Mouse (Mus musculus) frontal cortex, postnatal 25 days (tissue): ENCODE data around the gene Mthfd1l.

Experiments used
- DNase-seq, 2 experiments: peaks; one replicate each; pipeline ENCODE4 v3.0.0; 2022; ENCODE audit warnings: low spot score in 2 of 2

Gene Mthfd1l

GRCm38 (mm10) chr10:4078979-4079630, 106.2 kb downstream of the Mthfd1l start:
- no peak for DNase-seq

DNA sequence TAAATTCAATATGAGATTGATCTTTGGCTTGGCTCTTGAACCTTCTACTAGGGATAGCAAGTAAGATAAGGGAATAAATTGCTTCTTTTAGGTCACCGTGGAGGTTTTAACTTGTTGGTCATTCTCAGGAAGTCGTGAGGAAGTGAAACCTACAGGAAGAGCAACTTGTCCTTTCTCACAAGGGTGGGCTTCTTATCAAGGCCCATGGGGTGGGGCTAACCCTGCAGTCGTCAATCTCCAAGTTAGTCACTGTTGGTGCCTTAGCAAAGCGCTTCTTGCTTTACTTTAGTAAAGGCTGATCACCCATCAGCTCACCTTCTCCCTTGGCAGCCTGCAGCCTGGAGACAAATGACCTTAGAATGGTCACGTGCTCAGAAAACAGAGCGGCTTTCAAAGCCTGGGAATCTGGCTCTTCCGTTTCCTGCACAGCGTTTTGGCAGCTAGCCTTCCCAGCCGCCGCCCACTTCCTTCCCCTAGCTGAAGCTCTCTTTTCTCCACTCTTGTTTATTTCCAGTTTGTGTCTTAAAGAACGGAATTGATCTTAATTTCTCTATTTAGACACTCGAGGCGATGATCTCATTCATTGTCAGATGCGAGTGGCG, 106.8 kb downstream of the Mthfd1l start:
- peak; percentile 24 to 32 for DNase-seq

DNA sequence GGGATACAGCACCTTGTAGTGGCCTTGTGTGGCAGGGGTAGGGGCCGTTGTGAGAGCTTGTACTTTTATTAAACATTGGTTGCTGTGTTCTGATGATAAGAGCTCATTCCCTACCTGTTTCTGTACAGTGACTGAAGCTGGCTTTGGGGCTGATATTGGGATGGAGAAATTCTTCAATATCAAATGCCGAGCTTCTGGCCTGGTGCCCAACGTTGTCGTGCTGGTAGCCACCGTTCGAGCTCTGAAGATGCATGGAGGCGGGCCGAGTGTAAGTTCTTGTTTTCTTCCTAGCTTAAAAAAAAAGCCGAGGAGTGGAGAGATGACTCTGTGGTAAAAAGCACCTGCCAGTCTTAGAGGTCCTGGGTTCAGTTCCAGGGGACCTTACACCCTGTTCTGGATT, 110.7 kb downstream of the Mthfd1l start:
- no peak for DNase-seq

DNA sequence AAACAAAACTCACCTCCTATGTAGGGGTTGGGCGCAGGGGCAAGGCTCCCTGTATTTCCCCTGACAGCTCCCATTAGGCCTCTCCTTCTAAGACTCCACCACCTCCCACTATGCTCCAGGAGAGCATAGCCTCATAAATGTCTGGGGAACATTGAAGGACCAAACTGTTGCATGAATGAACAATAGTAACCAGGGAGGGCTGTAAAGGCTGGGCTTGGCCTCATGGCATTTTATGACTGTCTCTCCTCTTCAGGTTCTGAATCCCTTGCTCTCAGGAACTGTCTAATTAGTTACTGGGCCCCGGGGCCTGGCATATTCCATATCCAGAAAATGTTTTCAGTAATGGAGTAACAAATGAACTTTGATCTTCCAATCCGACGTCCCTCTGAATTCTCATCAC, 112.0 kb downstream of the Mthfd1l start:
- no peak for DNase-seq

DNA sequence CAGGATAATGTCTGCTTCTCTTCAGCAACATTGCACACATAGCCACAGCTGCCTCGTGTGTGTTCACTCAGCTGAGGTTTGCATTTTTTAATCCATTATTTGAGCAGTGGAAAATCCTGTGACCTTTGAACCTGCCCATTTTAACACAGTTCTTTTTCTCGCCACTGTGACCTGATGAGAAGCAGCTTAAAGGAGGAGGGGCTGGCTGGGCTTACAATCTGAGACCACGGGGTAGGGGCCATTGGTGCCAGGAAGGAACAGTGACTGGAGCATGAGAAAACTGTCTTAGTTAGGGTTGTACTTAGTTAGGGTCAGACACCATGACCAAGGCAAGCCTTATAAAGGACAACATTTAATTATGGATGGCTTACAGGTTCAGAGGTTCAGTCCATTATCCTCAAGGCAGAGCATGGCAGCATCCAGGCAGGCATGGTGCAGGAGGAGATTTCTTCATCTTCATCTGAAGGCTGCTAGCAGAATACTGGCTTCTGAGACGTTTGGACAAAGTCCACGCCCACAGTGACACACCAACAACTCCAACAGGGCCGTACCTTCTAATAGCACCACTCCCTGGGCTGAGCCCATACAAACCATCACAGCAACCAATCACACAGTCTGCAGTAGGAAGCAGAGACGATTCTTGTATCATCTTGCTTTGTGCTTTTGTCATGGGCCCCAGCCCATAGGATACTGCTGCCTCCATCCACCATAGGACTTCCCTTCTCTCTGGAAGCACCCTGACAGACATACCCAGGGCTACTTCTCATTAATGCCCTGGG, 112.6 kb downstream of the Mthfd1l start:
- no peak for DNase-seq

- no peak for DNase-seq
These were observed 114.6 kb downstream of the Mthfd1l start for GRCm38 (mm10) chr10:4087563-4087962.

DNA sequence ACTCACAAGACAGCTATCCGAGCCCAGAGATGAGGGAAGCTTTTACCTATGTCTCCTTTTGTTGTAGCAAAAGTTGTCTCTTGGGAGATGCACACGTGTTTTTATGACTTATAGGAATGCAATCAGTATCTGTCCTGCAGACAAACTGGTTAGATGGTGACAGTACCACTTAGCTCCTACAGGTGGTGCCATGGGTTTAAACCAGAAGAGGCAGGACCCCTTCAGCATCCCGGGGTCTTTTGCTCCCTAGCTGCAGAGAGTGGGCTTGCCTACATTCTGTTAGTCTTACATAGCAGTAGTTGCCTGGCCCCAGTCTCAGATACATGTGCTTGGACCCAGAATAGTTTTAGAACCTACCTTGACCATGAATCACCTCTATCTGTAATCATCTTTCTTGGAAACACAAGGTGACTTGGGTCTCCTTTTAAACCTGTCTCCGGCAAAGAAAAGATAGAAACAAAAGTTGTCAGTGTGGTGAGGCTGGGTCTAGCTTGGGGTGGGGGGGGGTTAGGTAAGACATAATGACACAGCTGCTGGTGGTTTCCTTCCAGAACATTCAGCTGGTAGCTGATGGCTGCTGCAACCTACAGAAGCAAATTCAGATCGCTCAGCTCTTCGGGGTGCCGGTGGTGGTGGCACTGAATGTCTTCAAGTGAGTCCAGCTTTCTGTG, 116.0 kb downstream of the Mthfd1l start:
- no peak for DNase-seq

GRCm38 (mm10) chr10:4089885-4090284, 117.0 kb downstream of the Mthfd1l start:
- DNase-seq, result no peak

- no peak for DNase-seq
These were observed 120.1 kb downstream of the Mthfd1l start for GRCm38 (mm10) chr10:4092990-4093389.

GRCm38 (mm10) chr10:4094093-4094817, 121.3 kb downstream of the Mthfd1l start:
- DNase-seq, result no peak

- no peak for DNase-seq
These were observed 123.2 kb downstream of the Mthfd1l start for GRCm38 (mm10) chr10:4096151-4096550.

- no peak for DNase-seq
These were observed 127.1 kb downstream of the Mthfd1l start for GRCm38 (mm10) chr10:4100007-4100406.

- no peak for DNase-seq
These were observed 133.0 kb downstream of the Mthfd1l start for GRCm38 (mm10) chr10:4105676-4106528.

GRCm38 (mm10) chr10:4107661-4108338, 134.9 kb downstream of the Mthfd1l start:
- no peak for DNase-seq

GRCm38 (mm10) chr10:4108462-4108861, 135.5 kb downstream of the Mthfd1l start:
- no peak for DNase-seq

GRCm38 (mm10) chr10:4111095-4111794, 138.3 kb downstream of the Mthfd1l start:
- no peak for DNase-seq

DNA sequence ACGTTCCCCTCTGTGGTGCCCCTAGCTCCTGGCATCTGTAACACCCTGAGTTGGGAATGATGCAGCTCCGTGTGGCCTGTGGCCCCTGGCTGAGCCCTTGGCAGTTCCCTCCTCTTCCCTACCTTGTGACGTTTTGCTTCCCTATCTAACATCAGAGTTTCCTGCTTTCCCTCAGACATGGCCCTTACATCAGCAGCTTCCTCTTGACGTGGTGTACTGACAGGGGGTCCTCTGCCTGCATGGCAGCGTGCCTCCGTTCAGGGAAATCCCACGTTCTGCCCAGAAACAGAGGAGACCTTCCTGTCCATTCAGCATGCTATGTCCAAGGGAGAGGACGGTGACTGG, 138.8 kb downstream of the Mthfd1l start:
- no peak for DNase-seq

DNA sequence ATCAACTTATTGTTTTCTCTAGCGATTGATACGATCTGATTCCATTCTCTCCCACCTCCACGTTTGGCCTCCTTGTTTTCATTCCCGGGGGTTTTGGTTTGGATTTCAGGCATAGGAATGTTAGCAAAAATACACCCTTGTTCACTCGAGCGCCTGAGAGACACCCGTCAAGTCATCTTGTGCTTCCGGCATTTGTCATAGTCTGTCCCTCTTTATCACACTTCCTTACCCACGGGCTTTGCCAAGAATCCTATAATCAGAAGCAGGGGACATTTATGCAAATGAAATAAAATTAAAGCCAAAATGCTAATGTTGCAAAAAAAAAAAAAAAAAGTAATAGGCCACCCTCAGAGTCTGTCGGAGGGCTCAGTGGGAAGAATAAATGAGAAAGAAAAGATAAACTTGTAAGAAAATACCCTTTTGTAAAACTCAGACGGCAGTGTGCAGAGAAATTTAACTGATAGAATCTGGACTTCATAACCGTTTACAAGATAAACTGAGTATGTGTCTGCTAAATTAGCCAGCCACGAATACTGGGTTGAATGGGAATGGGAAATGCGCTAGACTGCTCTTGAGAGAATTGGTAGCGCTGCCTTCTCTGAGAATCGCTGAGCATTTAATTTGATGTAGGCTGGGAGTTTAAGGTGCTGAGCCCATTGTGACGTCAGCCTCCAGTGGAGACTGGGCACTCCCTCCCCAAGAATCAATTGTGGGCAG, 139.9 kb downstream of the Mthfd1l start:
- no peak for DNase-seq

DNA sequence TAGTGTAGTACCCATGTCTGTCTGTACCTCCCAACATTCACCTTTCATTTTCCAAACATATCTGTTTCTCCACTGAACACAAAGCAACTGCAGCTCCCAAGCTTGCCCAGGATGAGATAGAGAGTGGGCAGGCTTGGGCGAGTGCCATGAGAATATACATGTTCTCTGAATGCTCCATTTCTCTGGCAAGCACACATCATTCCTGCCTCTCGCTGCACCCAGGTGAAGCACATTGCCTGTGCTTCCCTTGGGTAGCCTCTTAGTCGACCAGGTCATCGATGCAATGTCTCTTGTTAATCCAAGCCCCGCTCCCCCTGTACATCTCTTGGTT, 140.4 kb downstream of the Mthfd1l start:
- DNase-seq, result peak in 1 of 2 experiments; percentile 14
